Mouse (Mus musculus) left cerebral cortex, adult 18-20 months (tissue): ENCODE measurements around the gene Il20. TPM values are rescaled to one million over a fixed set of nuclear protein-coding genes. Genes with fewer than 3 reads are reported as not detected.
A peak's percentile ranks its signal among the peaks of the same experiment; 100 is the strongest.

Experiments
- DNase-seq, 2 experiments: peaks; one replicate each; pipeline ENCODE4 v3.0.0; 2021 to 2022; ENCODE audit warnings: low spot score in 2 of 2, mixed read lengths in 1 of 2
- total RNA-seq, 2 experiments: library from RNA; stranded (reverse); gene quantifications; 2 replicates each; pipeline ENCODE4 v1.2.3; 2021

Gene Il20
- total RNA-seq, 2 experiments from 2014 or later = not detected

- DNase-seq = no peak
These were observed 45.6 kb downstream of the Il20 start, which contains the start of gene Fcmr for GRCm38 (mm10) chr1:130865541-130866221. Gene Fcmr (plus strand): TSS chr1:130865669.

- DNase-seq = no peak
These were observed 46.5 kb downstream of the Il20 start for GRCm38 (mm10) chr1:130864741-130865140.

GRCm38 (mm10) chr1:130864238-130864637, 47.0 kb downstream of the Il20 start:
- DNase-seq = peak in 1 of 2 experiments; percentile 25

- DNase-seq = no peak
These were observed 53.8 kb downstream of the Il20 start for GRCm38 (mm10) chr1:130857456-130857855.

Other genes starting within 250 kb of the Il20 start
- gene C4bp, start 249.8 kb downstream of the Il20 start, total RNA-seq = not detected
- gene Gm29427, start 195.7 kb downstream of the Il20 start, total RNA-seq = not detected
- gene Yod1, start 194.1 kb downstream of the Il20 start, total RNA-seq = 10 to 100 TPM; 16.5 TPM
- gene Pfkfb2, start 182.2 kb downstream of the Il20 start, total RNA-seq = 10 to 100 TPM; 36.9 to 43.6 TPM
- 1 to 10 TPM; 1.5 TPM for gene AA986860, start 179.5 kb downstream of the Il20 start, total RNA-seq
- not detected for gene Fcamr, start 110.5 kb downstream of the Il20 start, total RNA-seq
- gene Pigr, start 84.8 kb downstream of the Il20 start, total RNA-seq = not detected
- not detected for gene Fcmr, start 45.8 kb downstream of the Il20 start, total RNA-seq
- gene Il24, start 24.0 kb downstream of the Il20 start, total RNA-seq = not detected
- not detected for gene Il19, start 28.7 kb upstream of the Il20 start, total RNA-seq
- not detected for gene Il10, start 108.4 kb upstream of the Il20 start, total RNA-seq
- gene Mapkapk2, start 186.4 kb upstream of the Il20 start, total RNA-seq = 10 to 100 TPM; 35.8 to 37.2 TPM
- 10 to 100 TPM; 14.9 to 16.7 TPM for gene Dyrk3, start 226.9 kb upstream of the Il20 start, total RNA-seq
- gene Eif2d, start 241.7 kb upstream of the Il20 start, total RNA-seq = 10 to 100 TPM; 35.0 to 37.5 TPM